19 mouse cellular contexts compared by ENCODE assay signal in the genomic region with DNA sequence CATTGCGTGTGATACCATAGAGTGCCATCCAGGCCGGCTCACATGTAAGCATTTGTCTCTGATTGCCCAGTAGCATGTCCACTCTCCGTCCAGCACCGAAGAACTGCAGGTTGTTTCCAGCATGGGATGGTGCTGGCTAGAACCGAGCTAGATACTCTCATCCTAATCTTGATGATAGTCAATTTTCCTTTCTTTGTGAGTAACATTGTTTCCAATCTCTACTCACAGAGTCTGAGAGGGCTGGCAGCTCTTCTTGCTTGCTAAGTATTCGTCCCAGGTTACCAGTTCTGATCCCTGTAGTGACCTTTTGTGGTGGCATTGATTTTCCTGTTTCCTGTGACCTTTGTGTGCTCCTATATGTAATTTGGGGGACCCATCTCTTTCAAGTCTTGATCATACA.
DNase-seq lines count a peak whose midpoint lies in the region; ATAC-seq lines count a peak whose summit lies in the region.
"Had no signal": no experiment of that assay in that cellular context is flagged by ENCODE, and none has a peak within 500 bp of the region (broad histone marks: within the 10 kb centered on the region; RNA-seq: fewer than 3 reads in every experiment).

No protein-coding gene starts in this region.

- H3K36me3 ChIP-seq in heart, embryonic 12.5 days = no peaks in the 10 kb centered on the region
- H3K36me3 ChIP-seq in midbrain, embryonic 11.5 days (ENCODE audit: control insufficient read depth, insufficient read depth, low read length) = no peaks in the 10 kb centered on the region
- no peaks in the 10 kb centered on the region for H3K36me3 ChIP-seq in midbrain, embryonic 15.5 days (replicated peaks)
- H3K36me3 ChIP-seq: G1E had no signal

- no peak overlapping the region for H3K4me3 ChIP-seq in heart, embryonic 12.5 days
- H3K4me3 ChIP-seq in midbrain, embryonic 11.5 days (ENCODE audit: low read depth, low read length) = no peak overlapping the region
- no peak overlapping the region for H3K4me3 ChIP-seq in midbrain, embryonic 15.5 days

- DNase-seq in heart, adult 11 months = peak; percentile 62
- DNase-seq in midbrain, embryonic 11.5 days (ENCODE audit: low spot score, missing footprints) = peak; percentile 54
- DNase-seq: adrenal gland, adult 2 months; adrenal gland, adult 8-10 months; adrenal gland, postnatal 10 days; adrenal gland, postnatal 14 days; adrenal gland, postnatal 25 days; adrenal gland, postnatal 36 days; B cell, adult 2 months; cerebellum, adult 11 months; cerebellum, adult 11-12 months; cerebellum, adult 18-20 months had no signal

- H3K27ac ChIP-seq in heart, embryonic 12.5 days (ENCODE audit: poor library complexity, severe bottlenecking) = no peak overlapping the region
- no peak overlapping the region for H3K27ac ChIP-seq in midbrain, embryonic 11.5 days (ENCODE audit: low read depth, low read length)
- no peak overlapping the region for H3K27ac ChIP-seq in midbrain, embryonic 15.5 days

- 0 out of 2 replicates have a peak, but pooled peaks cover 9% of the 10 kb centered on the region for H3K27me3 ChIP-seq in heart, embryonic 12.5 days (replicated peaks)
- no peaks in the 10 kb centered on the region for H3K27me3 ChIP-seq in midbrain, embryonic 11.5 days (ENCODE audit: control insufficient read depth, insufficient read depth, low read length)
- no peaks in the 10 kb centered on the region for H3K27me3 ChIP-seq in midbrain, embryonic 15.5 days (replicated peaks)
- H3K27me3 ChIP-seq: CH12.LX, Patski had no signal

- no peak for ATAC-seq in heart, embryonic 12.5 days (ENCODE audit: insufficient number of reproducible peaks, low FRiP score)
- no peak for ATAC-seq in midbrain, embryonic 11.5 days (ENCODE audit: low FRiP score)
- ATAC-seq in midbrain, embryonic 15.5 days (replicated peaks) = no peak
- ATAC-seq: activated CD4-positive, CD25-positive, alpha-beta regulatory T cell, adult 4 months; CD4-positive, CD25-positive, alpha-beta regulatory T cell, adult 4 months had no signal

- 84% methylated on average over 6 of the region's 6 CpGs for WGBS in heart, embryonic 12.5 days
- WGBS in midbrain, embryonic 11.5 days = 89% methylated on average over 6 of the region's 6 CpGs
- WGBS in midbrain, embryonic 15.5 days = 92% methylated on average over 6 of the region's 6 CpGs

- no peak overlapping the region for H3K9ac ChIP-seq in heart, embryonic 12.5 days
- H3K9ac ChIP-seq in midbrain, embryonic 11.5 days (ENCODE audit: low read length) = no peak overlapping the region
- H3K9ac ChIP-seq in midbrain, embryonic 15.5 days = no peak overlapping the region

- no peaks in the 10 kb centered on the region for H3K4me1 ChIP-seq in heart, embryonic 12.5 days (replicated peaks)
- peaks cover 2% of the 10 kb centered on the region; the same call in 1 of the 2 replicates for H3K4me1 ChIP-seq in midbrain, embryonic 11.5 days (ENCODE audit: control insufficient read depth, insufficient read depth, low read length)
- peaks cover 20% of the 10 kb centered on the region for H3K4me1 ChIP-seq in midbrain, embryonic 15.5 days

- no peak overlapping the region for H3K4me2 ChIP-seq in heart, embryonic 12.5 days
- no peak overlapping the region for H3K4me2 ChIP-seq in midbrain, embryonic 11.5 days
- no peak overlapping the region for H3K4me2 ChIP-seq in midbrain, embryonic 15.5 days

- H3K9me3 ChIP-seq in heart, embryonic 12.5 days (replicated peaks) = no peaks in the 10 kb centered on the region
- no peaks in the 10 kb centered on the region for H3K9me3 ChIP-seq in midbrain, embryonic 11.5 days (ENCODE audit: control insufficient read depth, low read length)
- H3K9me3 ChIP-seq in midbrain, embryonic 15.5 days = no peaks in the 10 kb centered on the region
